In genomic region chr13:58070504-58070903, GRCm38 (mm10) we compare ENCODE assay signal across 17 mouse cellular contexts. TPM values are rescaled to one million over a fixed set of nuclear protein-coding genes. Genes with fewer than 3 reads are reported as not detected.
DNase-seq lines count a peak whose midpoint lies in the region; TF ChIP-seq lines count a peak whose summit lies in the region.
"Had no signal": no experiment of that assay in that cellular context is flagged by ENCODE, and none has a peak within 500 bp of the region (broad histone marks: within the 10 kb centered on the region; RNA-seq: fewer than 3 reads in every experiment).

No protein-coding gene starts in this region.

- 78% methylated on average over 12 of the region's 12 CpGs for WGBS in heart, embryonic 10.5 days
- WGBS in lung, adult 2 months = 78% methylated on average over 12 of the region's 12 CpGs

- no peak for TF ChIP-seq CTCF in lung, adult 2 months (IDR thresholded peaks at IDR 0.05; ENCODE audit: insufficient read depth, low read length)

- no peak for TF ChIP-seq POLR2A in lung, adult 2 months (IDR thresholded peaks at IDR 0.05; ENCODE audit: borderline replicate concordance, extremely low read depth, low read depth, low read length)

- 0 out of 2 replicates have a peak overlapping the region, but pooled peaks have one; percentile 36 for H3K27ac ChIP-seq in heart, embryonic 10.5 days
- H3K27ac ChIP-seq: embryonic facial prominence, embryonic 10.5 days; forebrain, embryonic 13.5 days; heart, embryonic 15.5 days; hindbrain, embryonic 10.5 days; hindbrain, embryonic 14.5 days had no signal

- H3K4me3 ChIP-seq in heart, embryonic 10.5 days = no peak overlapping the region
- no peak overlapping the region for H3K4me3 ChIP-seq in lung, adult 2 months (replicated peaks; ENCODE audit: extremely low read depth, low read depth, low read length)
- H3K4me3 ChIP-seq: embryonic facial prominence, embryonic 10.5 days; forebrain, embryonic 13.5 days; heart, embryonic 15.5 days; hindbrain, embryonic 10.5 days had no signal

- DNase-seq in heart, embryonic 10.5 days (ENCODE audit: low spot score) = no peak
- DNase-seq in heart, adult 9 months (ENCODE audit: low spot score in 2 of 2) = no peak
- peak; percentile 43 for DNase-seq in lung, postnatal 10 days
- no peak for DNase-seq in lung, adult 2 months
- peak; percentile 45 for DNase-seq in lung, postnatal 14 days
- DNase-seq in kidney, adult 18-20 months = no peak
- DNase-seq: adrenal gland, adult 8-10 months; cerebellum, adult 2 months; forebrain, postnatal 0 days; gastrocnemius, postnatal 25 days; heart, postnatal 14 days had no signal

- H3K9me3 ChIP-seq in heart, embryonic 10.5 days = no peaks in the 10 kb centered on the region
- H3K9me3 ChIP-seq: embryonic facial prominence, embryonic 10.5 days; forebrain, embryonic 13.5 days; heart, embryonic 15.5 days; hindbrain, embryonic 10.5 days had no signal

- H3K27me3 ChIP-seq in heart, embryonic 10.5 days (ENCODE audit: insufficient read depth, poor library complexity, severe bottlenecking) = no peaks in the 10 kb centered on the region
- H3K27me3 ChIP-seq: forebrain, embryonic 13.5 days; heart, embryonic 15.5 days had no signal

- peaks cover 63% of the 10 kb centered on the region for H3K4me1 ChIP-seq in heart, embryonic 10.5 days
- H3K4me1 ChIP-seq in lung, adult 2 months (ENCODE audit: control insufficient read depth, insufficient read depth, low read length) = peaks cover 12% of the 10 kb centered on the region

- H3K36me3 ChIP-seq in heart, embryonic 10.5 days = 0 out of 2 replicates have a peak, but pooled peaks cover 5% of the 10 kb centered on the region
- H3K36me3 ChIP-seq: embryonic facial prominence, embryonic 10.5 days; G1E; heart, embryonic 15.5 days; hindbrain, embryonic 10.5 days had no signal

RNA-seq across cellular contexts. Expression of gene Klhl3, which starts 42.9 kb away (rescaled TPM):
- 2.5 and 3.4 TPM in 2 replicates for polyA plus RNA-seq in heart, embryonic 10.5 days (2016; fragmentation: Nextera tagmentation; extraction: Ambion mirVana)
- 1.8 TPM in 2 replicates for polyA plus RNA-seq in lung, adult 2 months (2012; rRNA removed)
- polyA plus RNA-seq: G1E had no signal

RNA-seq across cellular contexts. Expression of gene Hnrnpa0, which starts 57.9 kb away (rescaled TPM):
- polyA plus RNA-seq in heart, embryonic 10.5 days (2016; fragmentation: Nextera tagmentation; extraction: Ambion mirVana) = 14.0 and 16.6 TPM in 2 replicates
- polyA plus RNA-seq in lung, adult 2 months (2012; rRNA removed) = 57.5 and 84.1 TPM in 2 replicates

Comparison
In these comparisons a context has a peak if more than half of its experiments do, and no peak if none do; other contexts are left out.
1. DNase-seq: peak in lung, postnatal 10 days (single experiment) and lung, postnatal 14 days (single experiment); none in heart, embryonic 10.5 days (single experiment), heart, adult 9 months (0 of 2), lung, adult 2 months (single experiment) and kidney, adult 18-20 months (single experiment).